Mouse (Mus musculus) midbrain, embryonic 10.5 days (tissue): ENCODE measurements around the gene Pde3a. TPM values are rescaled to one million over a fixed set of nuclear protein-coding genes. Genes with fewer than 3 reads are reported as not detected.
"Not testable (repeated sequence)": the region's sequence is repeated elsewhere in the genome, so short reads cannot be mapped to it uniquely, and the experiment has no call there.

ENCODE experiments used
- DNase-seq: peaks from one replicate; pipeline ENCODE4 v3.0.0-alpha.2; 2017; ENCODE audit warnings: low spot score
- H3K27ac ChIP-seq: fragments of 300-500 bp; sonication (generic); replicated peaks from 2 replicates; pipeline ENCODE4 v1.5.1; 2016; ENCODE audit warnings: mild to moderate bottlenecking
- H3K27me3 ChIP-seq: fragments of 300-500 bp; sonication (generic); 2 replicates; pipeline ENCODE4 v1.6.1; 2016; ENCODE audit warnings: low read depth, mild to moderate bottlenecking; ENCODE audit not compliant: poor library complexity, severe bottlenecking
- H3K36me3 ChIP-seq: fragments of 300-500 bp; sonication (generic); 2 replicates; pipeline ENCODE4 v1.6.1; 2016; ENCODE audit warnings: mild to moderate bottlenecking, moderate library complexity
- H3K4me1 ChIP-seq: fragments of 300-500 bp; sonication (generic); 2 replicates; pipeline ENCODE4 v1.6.1; 2016
- H3K4me3 ChIP-seq: fragments of 300-500 bp; sonication (generic); 2 replicates; pipeline ENCODE4 v1.5.1; 2016; ENCODE audit warnings: mild to moderate bottlenecking, moderate library complexity
- H3K9me3 ChIP-seq: fragments of 300-500 bp; sonication (generic); replicated peaks from 2 replicates; pipeline ENCODE4 v1.6.1; 2016; ENCODE audit warnings: mild to moderate bottlenecking
- WGBS: fragments of 180-500 bp; shearing (Covaris S2); methylation state at CpG from one replicate; pipeline ENCODE4 v1.1.7; 2016; 5-methylcytosine and 5-hydroxymethylcytosine counted together
- polyA plus RNA-seq: library from polyadenylated mRNA; unstranded; fragments of >200 nt; fragmentation: Nextera tagmentation; extraction: Ambion mirVana; gene quantifications from 2 replicates; pipeline ENCODE4 v1.2.1, GENCODE M21; 2016

The Pde3a gene
- polyA plus RNA-seq, 1 experiment from 2014 or later: 0.63 TPM

DNA sequence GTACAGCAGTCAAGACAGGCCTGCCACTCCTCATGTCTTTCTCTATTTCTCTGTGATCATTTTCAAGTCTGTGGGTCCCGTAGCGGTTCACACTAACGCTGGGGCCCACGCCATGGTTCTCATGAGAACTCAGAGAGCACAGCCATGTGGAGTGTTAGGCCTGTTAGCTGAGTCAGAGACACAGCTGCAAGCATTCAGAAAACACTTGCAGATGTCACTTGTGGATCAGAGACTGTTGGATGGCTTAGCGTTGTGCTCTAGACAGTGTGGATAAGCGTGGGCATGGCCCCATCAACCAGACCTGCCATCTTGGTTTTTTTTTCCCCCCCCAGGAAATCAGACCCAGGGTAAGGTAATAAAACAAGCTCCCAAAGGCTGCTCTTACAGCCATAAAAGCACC lies 62.5 kb downstream of the Pde3a start:
- no peaks in the 10 kb centered on the region for H3K4me1 ChIP-seq
- H3K27me3 ChIP-seq: no peaks in the 10 kb centered on the region
- no peaks in the 10 kb centered on the region for H3K9me3 ChIP-seq
- 92% methylated on average over 6 of the region's 6 CpGs for WGBS
- no peak for DNase-seq
- no peaks in the 10 kb centered on the region for H3K36me3 ChIP-seq
- H3K27ac ChIP-seq: no peak overlapping the region
- no peak overlapping the region for H3K4me3 ChIP-seq

DNA sequence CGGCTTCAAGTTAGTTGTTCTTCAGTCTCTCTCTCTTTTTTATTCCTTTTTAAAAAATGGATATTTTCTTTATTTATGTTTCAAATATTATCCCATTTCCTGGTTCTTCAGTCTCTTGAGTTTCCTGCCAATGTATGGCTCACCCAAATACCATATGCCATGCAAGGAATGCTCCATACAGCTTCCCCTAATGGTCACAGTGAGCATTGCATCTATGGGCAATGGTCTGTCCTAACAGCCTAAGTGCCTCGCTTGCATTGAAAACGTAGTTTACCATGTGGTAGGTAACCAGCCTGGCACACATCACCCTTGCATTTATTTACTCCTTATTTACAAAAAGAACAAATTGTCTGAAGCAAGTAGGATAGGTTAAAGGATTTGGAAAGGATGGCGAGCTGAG lies 64.0 kb downstream of the Pde3a start:
- Histone ChIP-seq H3K27me3 (no peaks in the 10 kb centered on the region), H3K27ac (no peak overlapping the region), H3K36me3 (no peaks in the 10 kb centered on the region), H3K4me3 (no peak overlapping the region), H3K4me1 (no peaks in the 10 kb centered on the region), H3K9me3 (no peaks in the 10 kb centered on the region)
- DNase-seq: no peak
- 90% methylated on average over 4 of the region's 4 CpGs for WGBS

DNA sequence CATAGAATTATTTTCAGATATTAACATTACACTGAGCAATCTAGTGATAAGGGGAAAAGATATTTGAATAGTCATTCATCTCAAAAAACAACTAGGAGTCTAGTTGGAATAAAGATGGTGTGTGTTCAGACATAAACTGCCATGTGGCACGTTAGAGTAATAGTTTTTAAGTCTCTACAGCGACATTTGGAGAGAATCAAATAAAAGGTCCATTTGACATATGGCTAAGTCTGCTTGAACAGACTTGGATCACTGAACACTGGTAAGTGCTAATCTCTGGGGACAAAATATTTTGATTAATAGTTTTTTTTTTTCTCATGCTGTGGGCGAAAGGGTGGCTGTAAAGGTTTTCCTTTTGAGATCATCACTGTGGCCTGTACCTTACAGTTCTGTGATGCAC lies 69.4 kb downstream of the Pde3a start:
- DNase-seq: no peak
- H3K4me1 ChIP-seq: peaks cover 6% of the 10 kb centered on the region; the same call in 1 of the 2 replicates
- no peaks in the 10 kb centered on the region for H3K27me3 ChIP-seq
- WGBS: 76% methylated on average over 3 of the region's 3 CpGs
- no peaks in the 10 kb centered on the region for H3K36me3 ChIP-seq
- H3K27ac ChIP-seq: no peak overlapping the region
- H3K9me3 ChIP-seq: no peaks in the 10 kb centered on the region
- H3K4me3 ChIP-seq: no peak overlapping the region

DNA sequence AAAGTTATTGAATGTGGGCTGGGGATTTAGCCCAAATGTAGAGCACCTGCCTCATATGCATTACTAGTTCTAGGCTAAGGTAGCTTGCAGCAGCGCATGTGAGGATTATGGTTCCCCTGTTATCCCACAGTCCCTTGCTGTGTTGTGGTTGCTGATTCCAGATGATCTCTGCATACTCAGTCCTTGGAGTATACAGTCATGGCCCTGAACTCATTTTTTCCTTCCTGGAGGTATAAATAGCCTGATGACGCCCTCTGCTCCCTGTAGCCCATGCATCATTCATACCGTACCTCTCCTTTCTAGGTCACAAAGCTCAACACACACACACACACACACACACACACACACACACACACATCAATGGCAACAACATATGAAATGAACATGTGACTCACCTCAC lies 72.2 kb downstream of the Pde3a start:
- H3K27me3 ChIP-seq: no peaks in the 10 kb centered on the region
- H3K4me3 ChIP-seq: no peak overlapping the region
- H3K4me1 ChIP-seq: peaks cover 6% of the 10 kb centered on the region; the same call in 1 of the 2 replicates
- WGBS: 89% methylated on average over 3 of the region's 3 CpGs
- no peak for DNase-seq
- no peaks in the 10 kb centered on the region for H3K9me3 ChIP-seq
- no peaks in the 10 kb centered on the region for H3K36me3 ChIP-seq
- no peak overlapping the region for H3K27ac ChIP-seq

DNA sequence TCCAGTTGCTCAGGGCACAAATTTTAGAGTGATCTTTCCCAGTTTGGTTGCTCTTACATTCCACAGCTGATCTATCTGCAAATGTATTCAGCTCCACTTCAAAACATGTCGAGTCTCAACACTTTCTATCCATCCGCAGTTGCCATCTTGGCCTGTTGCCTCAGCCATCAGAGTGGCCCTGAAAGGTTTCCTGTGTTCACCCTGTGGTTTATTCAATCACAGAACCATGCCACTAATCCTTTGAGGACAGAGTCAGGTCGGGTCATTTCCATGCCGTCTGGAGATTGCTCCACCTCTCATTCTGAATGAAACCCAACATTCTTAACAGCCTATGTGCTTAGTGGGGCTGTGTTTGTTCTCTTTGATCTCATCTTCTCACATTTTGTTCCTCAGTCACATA lies 73.9 kb downstream of the Pde3a start:
- 62% methylated on average over 4 of the region's 4 CpGs for WGBS
- Histone ChIP-seq H3K36me3 (no peaks in the 10 kb centered on the region), H3K4me1 (peaks cover 6% of the 10 kb centered on the region; the same call in 1 of the 2 replicates), H3K27me3 (no peaks in the 10 kb centered on the region), H3K27ac (no peak overlapping the region), H3K4me3 (no peak overlapping the region), H3K9me3 (no peaks in the 10 kb centered on the region)
- DNase-seq: no peak

DNA sequence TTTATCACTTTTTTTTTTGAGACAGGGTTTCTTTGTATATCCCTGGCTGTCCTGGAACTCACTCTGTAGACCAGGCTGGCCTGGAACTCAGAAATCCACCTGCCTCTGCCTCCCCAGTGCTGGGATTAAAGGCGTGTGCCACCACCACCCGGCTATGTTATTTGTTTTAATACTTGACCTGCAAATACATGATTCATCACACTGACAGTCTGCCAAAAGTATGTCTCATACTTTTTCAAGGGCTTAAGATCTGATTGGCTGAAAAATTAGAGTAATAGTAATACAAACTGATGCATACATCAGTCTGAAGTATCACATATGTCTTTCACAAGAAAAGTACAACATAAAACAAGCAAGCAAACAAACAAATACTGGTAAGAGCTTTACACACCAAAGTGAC lies 78.1 kb downstream of the Pde3a start:
- 86% methylated on average over 2 of the region's 2 CpGs for WGBS

DNA sequence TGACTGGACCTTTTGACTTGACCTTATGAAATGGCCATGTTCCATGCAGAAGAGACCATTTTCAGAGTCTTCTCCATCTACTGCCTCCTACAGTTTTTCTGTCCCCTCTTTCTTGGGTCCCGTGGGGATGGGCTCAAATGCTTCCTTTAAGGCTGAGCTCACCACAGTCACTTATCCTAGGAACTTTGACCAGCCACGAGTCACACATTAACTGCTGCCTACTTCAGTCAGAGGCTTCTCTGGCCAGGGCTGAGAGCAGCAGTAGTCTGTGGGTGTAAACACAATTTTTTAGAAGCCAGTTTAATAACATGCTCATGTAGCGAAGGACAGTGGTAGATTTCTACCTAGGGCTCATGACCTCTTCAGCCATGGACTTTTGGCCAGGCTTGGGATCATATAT lies 79.0 kb downstream of the Pde3a start:
- Histone ChIP-seq H3K4me3 (no peak overlapping the region), H3K4me1 (peaks cover 4% of the 10 kb centered on the region; the same call in 1 of the 2 replicates), H3K27ac (no peak overlapping the region), H3K36me3 (no peaks in the 10 kb centered on the region), H3K9me3 (no peaks in the 10 kb centered on the region), H3K27me3 (no peaks in the 10 kb centered on the region)
- DNase-seq: no peak
- 88% methylated on average over 3 of the region's 3 CpGs for WGBS

More for the DNA sequence above, 78.1 kb downstream of the Pde3a start:
- not testable (repeated sequence) for DNase-seq, H3K4me3 ChIP-seq, H3K36me3 ChIP-seq, H3K9me3 ChIP-seq, H3K27ac ChIP-seq, H3K4me1 ChIP-seq, H3K27me3 ChIP-seq

DNA sequence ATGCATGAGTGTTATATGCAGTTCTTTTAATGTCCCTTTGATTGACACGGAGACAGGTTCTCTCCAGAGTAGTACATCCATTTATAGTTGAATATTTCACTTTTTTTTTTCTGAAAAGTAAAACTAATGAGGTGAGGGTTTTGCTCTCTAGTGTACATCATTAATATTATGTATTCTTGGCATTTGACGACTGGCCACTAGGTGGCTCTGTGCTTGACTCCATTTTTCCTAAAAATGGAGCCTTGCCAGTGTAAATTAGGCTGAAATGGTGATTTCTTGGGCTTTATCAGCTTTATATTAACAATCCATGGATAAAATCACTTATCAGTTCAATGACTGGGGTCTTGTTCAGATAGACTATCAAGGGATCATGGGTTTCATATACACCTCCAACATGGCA lies 82.4 kb downstream of the Pde3a start:
- WGBS: 41% methylated on average over 2 of the region's 2 CpGs
- no peaks in the 10 kb centered on the region for H3K4me1 ChIP-seq

DNA sequence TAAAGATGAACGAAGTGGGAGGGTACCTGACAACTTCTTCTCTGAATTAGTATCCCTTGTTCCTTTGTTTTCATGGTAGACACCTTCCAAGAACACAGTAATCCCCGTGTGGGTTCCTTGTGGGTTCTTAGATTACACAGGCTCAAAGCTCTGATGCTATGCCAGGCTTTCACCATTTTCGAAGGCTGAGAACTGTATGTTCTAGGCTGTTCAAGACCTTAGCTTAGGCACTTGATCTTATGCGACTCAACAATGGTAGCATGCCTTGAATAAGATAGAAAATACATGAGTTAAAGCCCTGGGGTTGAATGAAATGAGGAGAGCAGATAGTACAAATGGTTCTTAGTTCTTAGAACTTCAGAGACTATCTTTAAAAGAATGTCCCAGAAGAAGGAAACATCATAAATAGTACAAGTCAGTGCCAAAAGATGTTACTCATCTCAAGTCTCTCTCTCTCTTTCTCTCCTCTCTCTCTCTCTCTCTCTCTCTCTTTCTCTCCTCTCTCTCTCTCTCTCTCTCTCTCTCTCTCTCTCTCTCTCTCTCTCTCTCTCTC lies 83.6 kb downstream of the Pde3a start:
- no peak overlapping the region for H3K4me3 ChIP-seq
- H3K36me3 ChIP-seq: no peaks in the 10 kb centered on the region
- DNase-seq: no peak
- no peaks in the 10 kb centered on the region for H3K27me3 ChIP-seq
- no peaks in the 10 kb centered on the region for H3K4me1 ChIP-seq
- no peaks in the 10 kb centered on the region for H3K9me3 ChIP-seq
- no peak overlapping the region for H3K27ac ChIP-seq
- WGBS: 84% methylated on average over 4 of the region's 4 CpGs

More for the DNA sequence above, 82.4 kb downstream of the Pde3a start:
- no peak overlapping the region for H3K4me3 ChIP-seq
- no peaks in the 10 kb centered on the region for H3K9me3 ChIP-seq
- no peak overlapping the region for H3K27ac ChIP-seq
- no peaks in the 10 kb centered on the region for H3K36me3 ChIP-seq
- DNase-seq: no peak
- H3K27me3 ChIP-seq: no peaks in the 10 kb centered on the region

DNA sequence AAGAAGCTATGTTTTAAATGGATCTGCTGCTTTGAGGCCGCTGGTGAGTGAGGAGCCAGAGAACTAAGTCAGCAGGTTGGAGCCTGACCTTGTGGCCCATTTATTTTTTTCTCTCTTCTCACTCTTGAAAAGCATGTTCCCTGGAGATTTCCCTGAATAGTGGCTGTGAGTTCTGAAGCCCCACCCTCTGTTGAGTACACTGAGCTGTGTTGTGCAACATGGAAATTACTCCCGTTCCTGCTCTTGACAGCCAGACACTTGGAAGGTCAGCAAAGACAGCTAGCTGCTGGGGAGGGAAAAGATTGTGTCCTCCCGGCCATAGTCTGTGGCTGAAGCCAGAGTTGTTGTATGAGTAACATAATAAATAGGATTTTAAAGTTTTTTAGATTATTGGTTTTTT lies 84.2 kb downstream of the Pde3a start:
- H3K4me1 ChIP-seq: no peaks in the 10 kb centered on the region
- H3K27ac ChIP-seq: no peak overlapping the region
- WGBS: 73% methylated on average over 3 of the region's 3 CpGs
- DNase-seq: no peak
- no peaks in the 10 kb centered on the region for H3K27me3 ChIP-seq
- H3K36me3 ChIP-seq: no peaks in the 10 kb centered on the region
- no peak overlapping the region for H3K4me3 ChIP-seq
- no peaks in the 10 kb centered on the region for H3K9me3 ChIP-seq

DNA sequence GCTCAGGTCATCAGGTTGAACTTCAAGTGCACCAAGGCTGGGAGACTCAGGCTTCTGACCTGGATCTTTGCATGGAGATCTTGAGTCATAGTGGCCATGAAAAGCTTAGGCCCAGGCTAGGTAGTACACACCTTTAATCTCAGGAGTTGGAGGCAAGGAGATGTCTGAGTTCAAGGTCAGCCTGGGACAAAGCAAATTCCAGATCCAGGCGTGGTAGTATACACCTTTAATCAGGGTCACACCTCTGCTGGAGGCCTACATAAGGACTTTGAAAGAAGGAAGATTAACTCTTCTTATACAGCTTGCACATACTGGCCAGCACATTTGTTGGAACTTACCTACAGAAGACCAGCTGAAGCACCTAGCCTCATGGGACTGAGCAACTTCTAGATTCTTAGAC lies 86.8 kb downstream of the Pde3a start:
- Histone ChIP-seq H3K27ac (no peak overlapping the region), H3K36me3 (no peaks in the 10 kb centered on the region), H3K4me1 (no peaks in the 10 kb centered on the region), H3K9me3 (no peaks in the 10 kb centered on the region), H3K4me3 (no peak overlapping the region), H3K27me3 (no peaks in the 10 kb centered on the region)
- 84% methylated on average over 1 of the region's 1 CpGs for WGBS
- no peak for DNase-seq

DNA sequence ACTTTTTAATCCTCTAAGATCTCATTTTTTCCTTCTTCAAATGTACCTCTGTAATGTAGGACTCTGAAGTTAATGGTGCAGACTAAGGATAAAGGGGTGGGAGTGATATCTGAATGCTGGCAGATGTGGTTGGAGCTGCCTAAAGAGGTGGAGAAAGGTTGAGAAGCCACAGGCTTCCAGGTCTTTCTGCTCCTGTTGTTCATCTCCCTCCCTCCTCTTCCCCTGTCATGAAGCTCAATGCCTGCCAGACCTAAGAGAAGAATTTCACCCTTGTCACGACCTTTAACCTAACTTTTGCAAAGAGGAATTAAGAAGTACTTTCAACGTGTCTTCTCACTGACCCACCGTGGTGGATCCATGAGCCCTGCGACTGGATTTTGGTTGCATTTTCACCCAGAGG lies 87.4 kb downstream of the Pde3a start:
- Histone ChIP-seq H3K4me1 (no peaks in the 10 kb centered on the region), H3K27me3 (no peaks in the 10 kb centered on the region), H3K9me3 (no peaks in the 10 kb centered on the region), H3K4me3 (no peak overlapping the region), H3K27ac (no peak overlapping the region), H3K36me3 (no peaks in the 10 kb centered on the region)
- no peak for DNase-seq
- WGBS: 69% methylated on average over 4 of the region's 4 CpGs

DNA sequence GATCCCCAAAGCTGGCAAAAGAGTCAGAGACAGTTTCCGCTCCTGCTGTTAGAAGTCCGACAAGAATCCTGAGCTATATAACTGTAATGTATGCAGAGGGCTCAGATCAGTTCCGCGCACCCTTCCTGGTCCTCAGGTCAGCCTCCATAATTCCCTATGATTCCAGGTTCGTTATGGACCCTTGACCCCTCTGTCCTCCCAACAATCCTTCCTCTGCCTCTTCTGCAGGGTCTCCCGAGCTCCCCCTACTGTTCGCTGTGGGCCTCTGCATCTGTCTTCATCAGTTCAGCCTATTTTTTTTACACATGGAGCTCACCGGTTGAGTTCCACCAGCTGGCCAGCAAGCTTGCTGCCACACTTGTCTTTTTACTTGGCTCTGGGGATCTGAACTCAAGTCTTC lies 88.6 kb downstream of the Pde3a start:
- Histone ChIP-seq H3K36me3 (no peaks in the 10 kb centered on the region), H3K4me3 (no peak overlapping the region), H3K4me1 (no peaks in the 10 kb centered on the region), H3K27me3 (no peaks in the 10 kb centered on the region), H3K27ac (no peak overlapping the region), H3K9me3 (no peaks in the 10 kb centered on the region)
- no peak for DNase-seq
- 52% methylated on average over 8 of the region's 8 CpGs for whole genome bisulfite sequencing

DNA sequence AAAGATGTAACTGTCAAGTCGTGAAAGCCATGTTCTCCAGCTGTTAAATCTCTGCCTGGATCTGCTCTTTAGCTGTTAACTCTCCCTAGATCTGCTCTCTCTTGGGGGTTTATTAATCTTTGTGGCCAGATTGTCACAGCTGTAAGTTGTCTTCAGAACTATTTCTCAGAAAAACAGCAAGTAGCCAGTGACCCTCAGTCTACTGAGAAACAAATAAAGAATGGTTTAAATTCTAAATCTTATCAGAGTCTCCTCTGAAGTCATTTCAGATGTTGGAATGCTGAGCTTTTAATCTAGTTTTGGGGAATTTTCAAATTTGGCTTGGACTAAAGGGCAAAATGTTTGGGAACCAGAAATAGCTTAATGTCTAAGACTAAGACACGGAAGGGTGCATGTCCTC lies 92.3 kb downstream of the Pde3a start:
- no peak for DNase-seq
- H3K9me3 ChIP-seq: no peaks in the 10 kb centered on the region
- no peak overlapping the region for H3K27ac ChIP-seq
- no peaks in the 10 kb centered on the region for H3K36me3 ChIP-seq
- no peak overlapping the region for H3K4me3 ChIP-seq
- H3K4me1 ChIP-seq: no peaks in the 10 kb centered on the region
- 74% methylated on average over 2 of the region's 2 CpGs for WGBS
- no peaks in the 10 kb centered on the region for H3K27me3 ChIP-seq
